In genomic region chr10:14056584-14057451, GRCm38 (mm10) we compare ENCODE assay signal across 8 mouse cellular contexts.
DNase-seq lines count a peak whose midpoint lies in the region; ATAC-seq and TF ChIP-seq lines count a peak whose summit lies in the region.

No protein-coding gene starts in this region.

- DNase-seq in left cerebral cortex, adult 2 months (ENCODE audit: extremely low spot score in 1 of 2, low spot score in 2 of 2): peak in 1 of 2 experiments; percentile 39
- DNase-seq in left cerebral cortex, adult 8-10 months (ENCODE audit: low spot score in 2 of 2): no peak
- DNase-seq in brain, embryonic 14.5 days (ENCODE audit: low read depth): peak; percentile 83
- DNase-seq in heart, postnatal 25 days (ENCODE audit: low spot score): peak; percentile 74
- peak; percentile 80 to 85 for DNase-seq in kidney, postnatal 4 days
- DNase-seq in natural killer cell, adult 2 months (ENCODE audit: low spot score in 2 of 2): no peak

- H3K27ac ChIP-seq in left cerebral cortex, adult 2 months: peak overlapping the region; percentile 85
- H3K27ac ChIP-seq in forebrain, embryonic 13.5 days: peak overlapping the region; percentile 64
- peak overlapping the region; percentile 66 for H3K27ac ChIP-seq in neural tube, embryonic 13.5 days (replicated peaks)

- H3K4me1 ChIP-seq in forebrain, embryonic 13.5 days: peaks cover 29% of the 10 kb centered on the region
- peaks cover 31% of the 10 kb centered on the region for H3K4me1 ChIP-seq in neural tube, embryonic 13.5 days (replicated peaks)

- no peak for TF ChIP-seq CTCF in left cerebral cortex, adult 2 months (IDR thresholded peaks at IDR 0.05)
- no peak for TF ChIP-seq CTCF in brain, embryonic 14.5 days (IDR thresholded peaks at IDR 0.05; ENCODE audit: borderline replicate concordance, extremely low read depth, insufficient read depth, insufficient read length)

- H3K9me3 ChIP-seq in forebrain, embryonic 13.5 days (replicated peaks): no peaks in the 10 kb centered on the region
- H3K9me3 ChIP-seq in neural tube, embryonic 13.5 days: no peaks in the 10 kb centered on the region

- H3K4me2 ChIP-seq in forebrain, embryonic 13.5 days: no peak overlapping the region
- no peak overlapping the region for H3K4me2 ChIP-seq in neural tube, embryonic 13.5 days

- no peak overlapping the region for H3K4me3 ChIP-seq in left cerebral cortex, adult 2 months
- no peak overlapping the region for H3K4me3 ChIP-seq in forebrain, embryonic 13.5 days
- H3K4me3 ChIP-seq in neural tube, embryonic 13.5 days: no peak overlapping the region

- no peak overlapping the region for H3K9ac ChIP-seq in forebrain, embryonic 13.5 days
- 0 out of 2 replicates have a peak overlapping the region, but pooled peaks have one; percentile 0 for H3K9ac ChIP-seq in neural tube, embryonic 13.5 days

- no peaks in the 10 kb centered on the region for H3K27me3 ChIP-seq in forebrain, embryonic 13.5 days
- no peaks in the 10 kb centered on the region for H3K27me3 ChIP-seq in neural tube, embryonic 13.5 days

- H3K36me3 ChIP-seq in forebrain, embryonic 13.5 days (ENCODE audit: poor library complexity, severe bottlenecking): no peaks in the 10 kb centered on the region
- H3K36me3 ChIP-seq in neural tube, embryonic 13.5 days: no peaks in the 10 kb centered on the region

- intact Hi-C loops in left cerebral cortex, adult 2 months (cut with DNase I): loop anchor here (5.0 kb wide), 1 partner anchor 140 kb away; no protein-coding TSS in a partner anchor
- intact Hi-C loops in heart, postnatal 25 days (cut with DNase I): loop anchor here (5.0 kb wide), 2 partner anchors 40 to 75 kb away; no protein-coding TSS in a partner anchor

- 8% methylated on average over 8 of the region's 8 CpGs for WGBS in forebrain, embryonic 13.5 days
- WGBS in neural tube, embryonic 13.5 days: 19% methylated on average over 8 of the region's 8 CpGs

- no peak for TF ChIP-seq POLR2A in brain, embryonic 14.5 days (IDR thresholded peaks at IDR 0.05; ENCODE audit: borderline replicate concordance, extremely low read depth, insufficient read depth, insufficient read length, poor library complexity, severe bottlenecking)

- peak; percentile 85 for ATAC-seq in forebrain, embryonic 13.5 days
- peak; percentile 87 for ATAC-seq in neural tube, embryonic 13.5 days (ENCODE audit: low read depth)

Comparison
In these comparisons a context has a peak if more than half of its experiments do, and no peak if none do; other contexts are left out.
1. DNase-seq: peak in brain, embryonic 14.5 days (single experiment), heart, postnatal 25 days (single experiment) and kidney, postnatal 4 days (2 of 2); none in left cerebral cortex, adult 8-10 months (0 of 2) and natural killer cell, adult 2 months (0 of 2).
2. Peak in every context shown above with its lines, with median percentiles within 50 percentile points of each other: H3K27ac ChIP-seq.